In genomic region chr9:116076946-116077345, GRCm38 (mm10) we compare ENCODE assay signal across 22 mouse cellular contexts.
DNase-seq lines count a peak whose midpoint lies in the region; ATAC-seq and TF ChIP-seq lines count a peak whose summit lies in the region.
"Had no signal": no experiment of that assay in that cellular context is flagged by ENCODE, and none has a peak within 500 bp of the region (broad histone marks: within the 10 kb centered on the region; RNA-seq: fewer than 3 reads in every experiment).

No protein-coding gene starts in this region.

- WGBS in forebrain, embryonic 13.5 days = 79% methylated on average over 2 of the region's 2 CpGs
- WGBS in forebrain, embryonic 11.5 days = 76% methylated on average over 2 of the region's 2 CpGs

- H3K27ac ChIP-seq in forebrain, embryonic 13.5 days = no peak overlapping the region
- no peak overlapping the region for H3K27ac ChIP-seq in forebrain, embryonic 11.5 days (ENCODE audit: low read depth, low read length)
- no peak overlapping the region for H3K27ac ChIP-seq in left cerebral cortex, adult 2 months
- H3K27ac ChIP-seq: heart, adult 2 months; heart, embryonic 15.5 days; hindbrain, embryonic 13.5 days; liver, embryonic 15.5 days; midbrain, embryonic 15.5 days; neural tube, embryonic 15.5 days; stomach, postnatal 0 days had no signal

- no peak for TF ChIP-seq CTCF in brain, embryonic 14.5 days (IDR thresholded peaks at IDR 0.05; ENCODE audit: borderline replicate concordance, extremely low read depth, insufficient read depth, insufficient read length)
- no peak for TF ChIP-seq CTCF in left cerebral cortex, adult 2 months (IDR thresholded peaks at IDR 0.05)

- H3K4me2 ChIP-seq in forebrain, embryonic 13.5 days = no peak overlapping the region
- no peak overlapping the region for H3K4me2 ChIP-seq in forebrain, embryonic 11.5 days (ENCODE audit: low read depth, low read length, severe bottlenecking)
- H3K4me2 ChIP-seq: heart, embryonic 15.5 days; hindbrain, embryonic 13.5 days; liver, embryonic 15.5 days; midbrain, embryonic 15.5 days; neural tube, embryonic 15.5 days had no signal

- no peaks in the 10 kb centered on the region for H3K36me3 ChIP-seq in forebrain, embryonic 13.5 days (ENCODE audit: poor library complexity, severe bottlenecking)
- H3K36me3 ChIP-seq in forebrain, embryonic 11.5 days (ENCODE audit: control insufficient read depth, insufficient read depth, low read length) = no peaks in the 10 kb centered on the region
- H3K36me3 ChIP-seq: heart, embryonic 15.5 days; hindbrain, embryonic 13.5 days; liver, embryonic 15.5 days; midbrain, embryonic 15.5 days; neural tube, embryonic 15.5 days had no signal

- no peaks in the 10 kb centered on the region for H3K9me3 ChIP-seq in forebrain, embryonic 13.5 days (replicated peaks)
- no peaks in the 10 kb centered on the region for H3K9me3 ChIP-seq in forebrain, embryonic 11.5 days (ENCODE audit: control insufficient read depth, low read length)
- H3K9me3 ChIP-seq: heart, embryonic 15.5 days; hindbrain, embryonic 13.5 days; liver, embryonic 15.5 days; midbrain, embryonic 15.5 days; neural tube, embryonic 15.5 days had no signal

- no peak overlapping the region for H3K9ac ChIP-seq in forebrain, embryonic 13.5 days
- H3K9ac ChIP-seq in forebrain, embryonic 11.5 days (ENCODE audit: low read length) = no peak overlapping the region
- H3K9ac ChIP-seq: heart, embryonic 15.5 days; hindbrain, embryonic 13.5 days; liver, embryonic 15.5 days; midbrain, embryonic 15.5 days; neural tube, embryonic 15.5 days had no signal

- no peak for TF ChIP-seq POLR2A in brain, embryonic 14.5 days (IDR thresholded peaks at IDR 0.05; ENCODE audit: borderline replicate concordance, extremely low read depth, insufficient read depth, insufficient read length, poor library complexity, severe bottlenecking)

- no peak overlapping the region for H3K4me3 ChIP-seq in forebrain, embryonic 13.5 days
- H3K4me3 ChIP-seq in forebrain, embryonic 11.5 days (ENCODE audit: low read depth, low read length) = no peak overlapping the region
- H3K4me3 ChIP-seq in left cerebral cortex, adult 2 months = no peak overlapping the region
- H3K4me3 ChIP-seq: heart, adult 2 months; heart, embryonic 15.5 days; hindbrain, embryonic 13.5 days; liver, embryonic 15.5 days; megakaryocyte, embryonic 14.5 days; midbrain, embryonic 15.5 days; neural tube, embryonic 15.5 days had no signal

- no peaks in the 10 kb centered on the region for H3K27me3 ChIP-seq in forebrain, embryonic 13.5 days
- H3K27me3 ChIP-seq in forebrain, embryonic 11.5 days (ENCODE audit: control insufficient read depth, insufficient read depth, low read length) = no peaks in the 10 kb centered on the region
- H3K27me3 ChIP-seq: heart, embryonic 15.5 days; hindbrain, embryonic 13.5 days; liver, embryonic 15.5 days; megakaryocyte, embryonic 14.5 days; midbrain, embryonic 15.5 days; neural tube, embryonic 15.5 days had no signal

- no peaks in the 10 kb centered on the region for H3K4me1 ChIP-seq in forebrain, embryonic 13.5 days
- no peaks in the 10 kb centered on the region for H3K4me1 ChIP-seq in forebrain, embryonic 11.5 days (replicated peaks; ENCODE audit: control insufficient read depth, insufficient read depth, low read length)
- H3K4me1 ChIP-seq: heart, embryonic 15.5 days; liver, embryonic 15.5 days; midbrain, embryonic 15.5 days; neural tube, embryonic 15.5 days had no signal

- DNase-seq in forebrain, embryonic 11.5 days (ENCODE audit: low spot score) = no peak
- peak; percentile 62 for DNase-seq in brain, embryonic 14.5 days (ENCODE audit: low read depth)
- DNase-seq in thymus, postnatal 10 days (ENCODE audit: low spot score in 2 of 2) = peak; percentile 72 to 86
- no peak for DNase-seq in left cerebral cortex, adult 2 months (ENCODE audit: extremely low spot score in 1 of 2, low spot score in 2 of 2)
- no peak for DNase-seq in left cerebral cortex, adult 9 months (ENCODE audit: low spot score in 2 of 2)
- no peak for DNase-seq in right cerebral cortex, postnatal 14 days
- DNase-seq: adrenal gland, postnatal 25 days; cerebellum, adult 18-20 months; cerebellum, postnatal 36 days; kidney, adult 8-10 months; kidney, postnatal 25 days; lung, postnatal 10 days had no signal

- ATAC-seq in forebrain, embryonic 13.5 days = peak; percentile 71; the same call in 1 of the 2 replicates
- no peak for ATAC-seq in forebrain, embryonic 11.5 days (replicated peaks; ENCODE audit: low FRiP score)
- peak; percentile 59 for ATAC-seq in megakaryocyte progenitor cell, adult 5-6 weeks (replicated peaks; ENCODE audit: poor library complexity)
- ATAC-seq: midbrain, embryonic 15.5 days had no signal

- intact Hi-C loops in left cerebral cortex, adult 2 months (cut with DNase I) = no loop called here

Comparison
In these comparisons a context has a peak if more than half of its experiments do, and no peak if none do; other contexts are left out.
1. DNase-seq: peak in brain, embryonic 14.5 days (single experiment) and thymus, postnatal 10 days (2 of 2); none in forebrain, embryonic 11.5 days (single experiment), left cerebral cortex, adult 2 months (0 of 2), left cerebral cortex, adult 9 months (0 of 2) and right cerebral cortex, postnatal 14 days (single experiment).